Mouse (Mus musculus) natural killer cell, adult 2 months (primary cell): ENCODE measurements around the gene Mfsd4b5.
"Not testable (repeated sequence)": the region's sequence is repeated elsewhere in the genome, so short reads cannot be mapped to it uniquely, and the experiment has no call there.

Experiments
- DNase-seq, 2 experiments: peaks; one replicate each; pipeline ENCODE4 v3.0.0; 2022; ENCODE audit warnings: low spot score in 2 of 2

Mfsd4b5 gene

GRCm38 (mm10) chr10:39961906-39962305 is 24.5 kb downstream of the Mfsd4b5 start:
- DNase-seq, result no peak

GRCm38 (mm10) chr10:39960441-39960822 is 26.0 kb downstream of the Mfsd4b5 start:
- DNase-seq, result no peak

- DNase-seq, result peak; percentile 92 to 93
Observed at GRCm38 (mm10) chr10:39959761-39960440, 26.5 kb downstream of the Mfsd4b5 start, which contains the start of gene Mfsd4b3. TSS of gene Mfsd4b3 (minus strand) at chr10:39960153.

GRCm38 (mm10) chr10:39958266-39958665 is 28.2 kb downstream of the Mfsd4b5 start:
- no peak for DNase-seq

GRCm38 (mm10) chr10:39956340-39956878 is 30.0 kb downstream of the Mfsd4b5 start:
- no peak for DNase-seq

- no peak for DNase-seq
Observed at GRCm38 (mm10) chr10:39955163-39955562, 31.3 kb downstream of the Mfsd4b5 start.

GRCm38 (mm10) chr10:39949377-39949954 is 37.0 kb downstream of the Mfsd4b5 start:
- DNase-seq, result no peak

GRCm38 (mm10) chr10:39947195-39947594 is 39.3 kb downstream of the Mfsd4b5 start:
- DNase-seq, result not testable (repeated sequence)

GRCm38 (mm10) chr10:39936553-39936952 is 49.9 kb downstream of the Mfsd4b5 start:
- no peak for DNase-seq

- DNase-seq, result no peak
Observed at GRCm38 (mm10) chr10:39926616-39927139, 59.8 kb downstream of the Mfsd4b5 start, which contains the start of gene Mfsd4b2. TSS of gene Mfsd4b2 (minus strand) at chr10:39926923.

GRCm38 (mm10) chr10:39924556-39924955 is 61.9 kb downstream of the Mfsd4b5 start:
- DNase-seq, result not testable (repeated sequence)

- no peak for DNase-seq
Observed at GRCm38 (mm10) chr10:39912616-39913015, 73.8 kb downstream of the Mfsd4b5 start.

- DNase-seq, result no peak
Observed at GRCm38 (mm10) chr10:39908768-39909441, 77.5 kb downstream of the Mfsd4b5 start.
